Mouse (Mus musculus) cerebellum, adult 2 months (tissue): ENCODE results near the gene Lonrf2.
A peak's percentile ranks its signal among the peaks of the same experiment; 100 is the strongest.

Source experiments
- CTCF ChIP-seq: fragments of 200-500 bp; IDR thresholded peaks from 2 replicates; pipeline ENCODE4 v1.5.1; 2011; ENCODE audit warnings: low read depth, mild to moderate bottlenecking, control low read depth, low read length, moderate library complexity, borderline replicate concordance; ENCODE audit not compliant: insufficient read depth
- POLR2A ChIP-seq: fragments of 200-500 bp; IDR thresholded peaks from 2 replicates; pipeline ENCODE4 v1.6.1; 2011; ENCODE audit warnings: low read length, control low read depth, borderline replicate concordance; ENCODE audit not compliant: insufficient read depth

- peak; percentile 59; the same call in 1 of the 2 replicates for TF ChIP-seq CTCF
- TF ChIP-seq POLR2A: no peak
Observed at GRCm38 (mm10) chr1:38834899-38835298, 1.6 kb downstream of the Lonrf2 start.
